Mouse (Mus musculus): ENCODE results near the gene Lap3. TPM values are rescaled to one million over a fixed set of nuclear protein-coding genes. Genes with fewer than 3 reads are reported as not detected.

Lap3 gene
- total and polyA plus RNA-seq, 3 experiments: 108 to 167 (median 130) TPM

DNA sequence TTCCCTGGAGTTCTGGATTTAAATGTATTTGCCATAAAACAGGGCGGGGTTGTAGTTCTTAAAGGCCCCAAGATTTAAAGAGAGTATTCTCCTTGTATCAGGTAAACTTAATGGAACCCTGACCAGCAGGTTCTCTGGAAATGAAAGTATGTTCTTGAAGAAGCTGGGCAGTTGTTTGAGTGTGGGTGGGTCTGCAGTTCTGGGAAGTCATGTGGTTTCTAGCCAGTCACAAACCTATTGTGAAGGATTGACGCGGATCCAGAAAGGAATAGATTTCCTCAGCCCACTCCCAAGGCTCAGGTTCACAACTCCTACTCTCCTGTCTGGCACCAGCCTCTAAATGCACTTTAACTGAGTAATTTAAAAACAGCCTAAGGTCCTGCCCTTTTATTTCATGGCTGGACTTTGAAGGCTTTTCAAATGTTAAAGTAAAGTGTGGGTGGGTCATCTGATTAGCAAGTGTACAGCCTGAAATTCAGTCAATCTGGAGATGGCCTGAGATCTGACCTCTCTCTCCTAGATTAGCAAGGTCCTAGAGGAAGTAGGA is 2.3 kb downstream of the Lap3 start:
- in situ Hi-C loops (cut with MboI; ENCODE audit: low pct_ligation_motif_present, low pct_unique_long_range_greater_than_20kb, low sequenced_read_pairs): no loop called here
- Histone ChIP-seq H3K27me3 (replicated peaks) (peaks cover 2% of the 10 kb centered on the region), H3K4me3 (replicated peaks in 1 of 3; ENCODE audit: low read depth in 2 of 3, low read length in 2 of 3, poor library complexity in 1 of 3) (no peak overlapping the region), H3K4me2 (ENCODE audit: insufficient read depth, low read depth, poor library complexity, severe bottlenecking) (no peak overlapping the region), H3K9me3 (replicated peaks; ENCODE audit: low read length) (no peaks in the 10 kb centered on the region), H3K27ac (ENCODE audit: insufficient read depth, low read depth) (no peak overlapping the region), H3K9ac (ENCODE audit: insufficient read depth, low read depth) (no peak overlapping the region), H3K4me1 (ENCODE audit: control insufficient read depth in 1 of 2, insufficient read depth in 2 of 2) (peaks cover 6 to 54% of the 10 kb centered on the region in 2 experiments), H3K79me2 (replicated peaks; ENCODE audit: control insufficient read depth, extremely low read depth, insufficient read depth, poor library complexity, severe bottlenecking) (peaks cover 16% of the 10 kb centered on the region), H3K36me3 (replicated peaks in 1 of 2; ENCODE audit: control insufficient read depth in 1 of 2, insufficient read depth in 1 of 2, low read length in 1 of 2) (peaks cover 24 to 50% of the 10 kb centered on the region in 2 experiments)
- no peak for TF ChIP-seq ELF1 (IDR thresholded peaks at IDR 0.05; ENCODE audit: low read depth, low read length)
- TF ChIP-seq ZKSCAN1 (IDR thresholded peaks at IDR 0.05; ENCODE audit: borderline replicate concordance, low read depth, low read length): no peak
- TF ChIP-seq ZNF384 (IDR thresholded peaks at IDR 0.05; ENCODE audit: low read depth, low read length): no peak
- dilution Hi-C loops (cut with MboI; ENCODE audit: extremely low pct_ligation_motif_present, extremely low pct_unique_long_range_greater_than_20kb, low sequenced_read_pairs): no loop called here
- DNase-seq (ENCODE audit: extremely low read depth): no peak

DNA sequence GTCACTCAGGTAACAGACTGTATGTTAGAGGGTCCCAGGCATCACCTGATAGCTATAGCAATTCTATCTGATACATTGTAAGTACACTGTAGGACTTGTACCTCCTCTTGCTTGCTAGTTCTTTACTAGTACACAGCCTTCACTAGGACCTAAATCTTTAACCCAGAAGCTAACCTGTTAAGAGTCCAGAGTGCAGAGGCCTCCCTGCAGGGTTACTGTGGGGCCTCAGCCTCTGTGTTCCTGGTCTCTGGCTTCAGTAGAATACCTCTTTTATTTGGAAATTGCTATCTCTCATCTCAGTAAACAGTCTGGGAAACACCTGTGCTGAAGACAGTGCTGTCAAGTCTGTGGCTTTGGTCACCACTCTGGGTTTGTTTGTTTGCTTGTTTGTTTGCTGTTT is 2.9 kb downstream of the Lap3 start:
- Histone ChIP-seq H3K9ac (ENCODE audit: insufficient read depth, low read depth) (peak overlapping the region; percentile 32), H3K36me3 (replicated peaks in 1 of 2; ENCODE audit: control insufficient read depth in 1 of 2, insufficient read depth in 1 of 2, low read length in 1 of 2) (peaks cover 29 to 54% of the 10 kb centered on the region in 2 experiments), H3K9me3 (replicated peaks; ENCODE audit: low read length) (no peaks in the 10 kb centered on the region), H3K4me1 (ENCODE audit: control insufficient read depth in 1 of 2, insufficient read depth in 2 of 2) (peaks cover 6 to 54% of the 10 kb centered on the region in 2 experiments), H3K79me2 (replicated peaks; ENCODE audit: control insufficient read depth, extremely low read depth, insufficient read depth, poor library complexity, severe bottlenecking) (peaks cover 16% of the 10 kb centered on the region), H3K4me3 (replicated peaks in 1 of 3; ENCODE audit: low read depth in 2 of 3, low read length in 2 of 3, poor library complexity in 1 of 3) (no peak overlapping the region), H3K4me2 (ENCODE audit: insufficient read depth, low read depth, poor library complexity, severe bottlenecking) (0 out of 2 replicates have a peak overlapping the region, but pooled peaks have one; percentile 22), H3K27me3 (replicated peaks) (peaks cover 2% of the 10 kb centered on the region), H3K27ac (ENCODE audit: insufficient read depth, low read depth) (no peak overlapping the region)
- in situ Hi-C loops (cut with MboI; ENCODE audit: low pct_ligation_motif_present, low pct_unique_long_range_greater_than_20kb, low sequenced_read_pairs): no loop called here
- TF ChIP-seq GABPA (IDR thresholded peaks at IDR 0.05; ENCODE audit: insufficient replicate concordance, low read depth, low read length) (no peak), MAFK (IDR thresholded peaks at IDR 0.05; ENCODE audit: insufficient replicate concordance, low read length) (no peak)
- dilution Hi-C loops (cut with MboI; ENCODE audit: extremely low pct_ligation_motif_present, extremely low pct_unique_long_range_greater_than_20kb, low sequenced_read_pairs): no loop called here
- DNase-seq (ENCODE audit: extremely low read depth): no peak

DNA sequence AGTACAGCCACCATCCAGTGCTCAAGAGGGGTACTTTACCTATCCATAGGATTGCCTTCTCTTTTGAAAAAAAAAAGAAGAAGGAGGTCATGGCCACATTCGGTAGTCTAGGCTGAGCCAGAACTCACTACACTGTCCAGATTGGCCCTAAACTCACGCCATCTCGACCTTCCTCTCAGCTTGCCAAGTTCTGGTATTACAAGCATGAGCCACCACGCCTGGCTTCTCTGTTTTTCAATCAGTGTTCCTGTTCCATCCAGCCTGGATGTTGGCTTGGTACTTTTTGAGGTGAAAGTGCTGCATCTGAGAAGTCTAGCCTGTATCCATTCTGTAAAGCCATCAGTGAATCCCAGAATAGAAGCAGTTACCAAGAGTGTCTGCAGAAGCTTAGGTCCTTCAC is 3.3 kb downstream of the Lap3 start:
- H3K36me3 ChIP-seq (replicated peaks in 1 of 2; ENCODE audit: control insufficient read depth in 1 of 2, insufficient read depth in 1 of 2, low read length in 1 of 2): peaks cover 32 to 58% of the 10 kb centered on the region in 2 experiments
- H3K9ac ChIP-seq (ENCODE audit: insufficient read depth, low read depth): peak overlapping the region; percentile 32; the same call in 1 of the 2 replicates
- H3K4me3 ChIP-seq (replicated peaks in 1 of 3; ENCODE audit: low read depth in 2 of 3, low read length in 2 of 3, poor library complexity in 1 of 3): no peak overlapping the region
- no peaks in the 10 kb centered on the region for H3K27me3 ChIP-seq (replicated peaks)
- peak overlapping the region; percentile 22 for H3K4me2 ChIP-seq (ENCODE audit: insufficient read depth, low read depth, poor library complexity, severe bottlenecking)
- dilution Hi-C loops (cut with MboI; ENCODE audit: extremely low pct_ligation_motif_present, extremely low pct_unique_long_range_greater_than_20kb, low sequenced_read_pairs) (no loop called here), in situ Hi-C loops (cut with MboI; ENCODE audit: low pct_ligation_motif_present, low pct_unique_long_range_greater_than_20kb, low sequenced_read_pairs) (no loop called here)
- H3K27ac ChIP-seq (ENCODE audit: insufficient read depth, low read depth): peak overlapping the region; percentile 69
- H3K9me3 ChIP-seq (replicated peaks; ENCODE audit: low read length): no peaks in the 10 kb centered on the region
- no peak for TF ChIP-seq ELF1 (IDR thresholded peaks at IDR 0.05; ENCODE audit: low read depth, low read length)
- TF ChIP-seq MAX (IDR thresholded peaks at IDR 0.05; ENCODE audit: low read length): no peak
- TF ChIP-seq ZC3H11A (IDR thresholded peaks at IDR 0.05; ENCODE audit: low read depth, low read length): no peak
- TF ChIP-seq JUN (IDR thresholded peaks at IDR 0.05; ENCODE audit: insufficient read depth, low read depth, low read length): no peak
- TF ChIP-seq EP300 (IDR thresholded peaks at IDR 0.05; ENCODE audit: low read length): no peak
- TF ChIP-seq IRF4 (IDR thresholded peaks at IDR 0.05; ENCODE audit: low read depth, low read length): no peak
- peaks cover 6 to 54% of the 10 kb centered on the region in 2 experiments for H3K4me1 ChIP-seq (ENCODE audit: control insufficient read depth in 1 of 2, insufficient read depth in 2 of 2)
- DNase-seq (ENCODE audit: extremely low read depth): no peak
- H3K79me2 ChIP-seq (replicated peaks; ENCODE audit: control insufficient read depth, extremely low read depth, insufficient read depth, poor library complexity, severe bottlenecking): peaks cover 16% of the 10 kb centered on the region

All from CH12.LX (cell line).